Mouse (Mus musculus) midbrain, postnatal 0 days (tissue): Measurements from ENCODE around the gene Slc9a5. TPM values are rescaled to one million over a fixed set of nuclear protein-coding genes. Genes with fewer than 3 reads are reported as not detected.
A peak's percentile ranks its signal among the peaks of the same experiment; 100 is the strongest.

ENCODE experiments used
- ATAC-seq: fragments of 200-750 bp; cut with Nextera tagmentation; 2 replicates; pipeline ENCODE4 v1.8.0; 2017; ENCODE audit warnings: moderate number of reproducible peaks, mild to moderate bottlenecking, moderate TSS enrichment, moderate library complexity; ENCODE audit not compliant: low FRiP score
- DNase-seq: peaks from one replicate; pipeline ENCODE4 v3.0.0-alpha.2; 2015; ENCODE audit warnings: low spot score
- H3K27ac ChIP-seq: fragments of 300-500 bp; sonication (generic); 2 replicates; pipeline ENCODE4 v1.5.1; 2014; ENCODE audit warnings: low read depth, mild to moderate bottlenecking, low read length, mixed read lengths
- H3K27me3 ChIP-seq: fragments of 300-500 bp; sonication (generic); 2 replicates; pipeline ENCODE4 v1.6.1; 2014; ENCODE audit warnings: low read length, control low read depth, mixed read lengths; ENCODE audit not compliant: insufficient read depth
- H3K36me3 ChIP-seq: fragments of 300-500 bp; sonication (generic); 2 replicates; pipeline ENCODE4 v1.6.1; 2014; ENCODE audit warnings: low read length, control low read depth, mixed read lengths; ENCODE audit not compliant: insufficient read depth
- H3K4me1 ChIP-seq: fragments of 300-500 bp; sonication (generic); 2 replicates; pipeline ENCODE4 v1.6.1; 2014; ENCODE audit warnings: mild to moderate bottlenecking, control low read depth, antibody characterized with exemption, low read length, mixed read lengths; ENCODE audit not compliant: insufficient read depth
- H3K4me2 ChIP-seq: fragments of 300-500 bp; sonication (generic); 2 replicates; pipeline ENCODE4 v1.6.1; 2014; ENCODE audit warnings: low read depth, mild to moderate bottlenecking, low read length, mixed read lengths; ENCODE audit not compliant: poor library complexity, severe bottlenecking
- H3K4me3 ChIP-seq: fragments of 300-500 bp; sonication (generic); 2 replicates; pipeline ENCODE4 v1.5.1; 2014; ENCODE audit warnings: low read depth, mild to moderate bottlenecking, low read length, moderate library complexity
- H3K9ac ChIP-seq: fragments of 300-500 bp; sonication (generic); replicated peaks from 2 replicates; pipeline ENCODE4 v1.6.1; 2014; ENCODE audit warnings: mild to moderate bottlenecking, low read length, moderate library complexity, mixed read lengths; ENCODE audit not compliant: poor library complexity, severe bottlenecking
- H3K9me3 ChIP-seq: fragments of 300-500 bp; sonication (generic); 2 replicates; pipeline ENCODE4 v1.6.1; 2016; ENCODE audit warnings: low read length, control low read depth
- CTCF ChIP-seq: IDR thresholded peaks from 2 replicates; pipeline ENCODE4 v1.5.1; 2016; ENCODE audit warnings: antibody characterized with exemption, mild to moderate bottlenecking
- WGBS: fragments of 180-500 bp; shearing (Covaris S2); extraction: QIAGEN DNeasy Blood & Tissue Kit; methylation state at CpG from one replicate; pipeline ENCODE4 v1.1.7; 2014; 5-methylcytosine and 5-hydroxymethylcytosine counted together
- polyA plus RNA-seq: library from polyadenylated mRNA; unstranded; fragments of >200 nt; fragmentation: Nextera tagmentation; extraction: Ambion mirVana; gene quantifications from 2 replicates; pipeline ENCODE4 v1.2.1, GENCODE M21; 2015
- total RNA-seq: library from RNA; depleted of rRNA; stranded (reverse); fragments of >200 nt; gene quantifications from 2 replicates; pipeline ENCODE4 v1.2.3, GENCODE M21; 2014

Slc9a5 gene
- total and polyA plus RNA-seq, 2 experiments from 2014 or later = 14.4 to 28.4 TPM

DNA sequence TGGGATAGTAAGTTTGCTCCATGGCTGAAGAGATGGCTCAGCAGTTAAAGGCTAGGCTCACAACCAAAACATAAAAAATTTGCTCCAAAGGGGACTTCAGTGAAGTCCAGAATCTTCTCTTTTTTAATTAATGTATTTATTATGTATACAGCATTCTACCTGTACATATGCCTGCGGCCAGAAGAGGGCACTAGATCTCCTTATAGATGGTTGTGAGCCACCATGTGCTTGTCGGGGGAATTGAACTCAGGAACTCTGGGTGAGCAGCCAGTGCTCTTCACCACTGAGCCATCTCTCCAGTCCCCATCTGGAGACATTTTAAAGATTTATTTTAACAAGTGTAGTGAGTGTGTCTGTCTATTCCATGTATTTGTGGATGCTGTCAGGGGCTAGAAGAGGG, 18.5 kb downstream of the Slc9a5 start:
- Histone ChIP-seq H3K4me1 (no peaks in the 10 kb centered on the region), H3K9ac (no peak overlapping the region), H3K4me3 (no peak overlapping the region), H3K36me3 (peaks cover 37% of the 10 kb centered on the region), H3K9me3 (no peaks in the 10 kb centered on the region), H3K4me2 (no peak overlapping the region), H3K27ac (no peak overlapping the region), H3K27me3 (no peaks in the 10 kb centered on the region)
- ATAC-seq = no peak
- 75% methylated on average over 2 of the region's 2 CpGs for WGBS
- no peak for DNase-seq
- peak; percentile 70 for TF ChIP-seq CTCF

DNA sequence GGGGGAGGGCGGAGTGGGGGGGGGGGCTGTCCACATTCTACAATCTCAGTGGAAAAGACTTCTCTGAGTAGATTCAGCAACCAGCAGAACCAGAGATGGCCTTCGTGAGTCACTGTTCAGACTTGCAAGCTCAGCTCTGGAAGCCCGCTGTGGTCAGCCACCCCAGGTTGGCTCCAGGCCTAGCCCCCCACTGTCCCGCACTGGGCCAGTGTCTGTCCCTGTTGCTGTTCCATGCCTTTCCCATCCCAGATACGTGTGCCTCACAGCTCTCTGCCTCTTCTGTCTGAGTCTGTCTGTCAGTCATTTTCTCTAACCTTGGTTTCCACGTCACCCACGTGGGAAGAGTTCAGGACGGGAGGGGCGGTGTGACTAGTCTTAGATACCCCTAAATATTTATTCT, 23.8 kb downstream of the Slc9a5 start:
- Histone ChIP-seq H3K4me1 (0 out of 2 replicates have a peak, but pooled peaks cover 4% of the 10 kb centered on the region), H3K36me3 (peaks cover 14% of the 10 kb centered on the region), H3K9ac (no peak overlapping the region), H3K27ac (no peak overlapping the region), H3K4me3 (no peak overlapping the region), H3K4me2 (no peak overlapping the region), H3K27me3 (no peaks in the 10 kb centered on the region), H3K9me3 (no peaks in the 10 kb centered on the region; the same call in 1 of the 2 replicates)
- 78% methylated on average over 8 of the region's 9 CpGs for WGBS
- ATAC-seq (no peak), DNase-seq (no peak)
- TF ChIP-seq CTCF = no peak

DNA sequence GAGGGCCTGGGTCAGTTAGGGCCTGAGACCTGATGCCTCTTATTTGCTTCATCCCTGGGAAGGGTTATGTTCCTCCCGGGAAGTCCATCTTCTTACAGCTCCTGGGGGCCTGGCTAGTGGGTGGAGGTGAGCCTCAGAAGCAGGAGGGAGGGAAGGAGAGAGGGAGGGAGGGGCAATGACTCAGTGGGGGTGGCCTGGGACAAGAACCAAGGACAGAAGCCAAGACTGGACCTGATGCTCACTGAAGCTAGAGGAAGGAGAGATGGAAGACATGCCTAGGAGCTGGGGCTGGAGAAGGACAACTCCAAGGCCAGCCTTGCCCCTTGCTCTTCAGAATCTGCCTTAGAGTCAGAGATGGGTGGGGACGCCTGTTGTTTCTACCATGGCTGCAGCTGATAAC, 24.4 kb downstream of the Slc9a5 start, which contains the start of gene Plekhg4:
Gene Plekhg4 (plus strand): TSS at position 243 of the 400 bp plus-strand sequence.
- no peak for DNase-seq
- 56% methylated on average over 2 of the region's 2 CpGs for WGBS
- H3K9ac ChIP-seq = 0 out of 2 replicates have a peak within 1 kb of the TSS, but pooled peaks have one; percentile 8
- no peak within 1 kb of the TSS for H3K4me3 ChIP-seq
- TF ChIP-seq CTCF = no peak
- no peaks in the 10 kb centered on the region; the same call in 1 of the 2 replicates for H3K9me3 ChIP-seq
- ATAC-seq = no peak
- 0 out of 2 replicates have a peak, but pooled peaks cover 4% of the 10 kb centered on the region for H3K4me1 ChIP-seq
- no peaks in the 10 kb centered on the region for H3K27me3 ChIP-seq
- H3K27ac ChIP-seq = no peak within 1 kb of the TSS
- H3K4me2 ChIP-seq = no peak within 1 kb of the TSS
- peaks cover 13% of the 10 kb centered on the region for H3K36me3 ChIP-seq

DNA sequence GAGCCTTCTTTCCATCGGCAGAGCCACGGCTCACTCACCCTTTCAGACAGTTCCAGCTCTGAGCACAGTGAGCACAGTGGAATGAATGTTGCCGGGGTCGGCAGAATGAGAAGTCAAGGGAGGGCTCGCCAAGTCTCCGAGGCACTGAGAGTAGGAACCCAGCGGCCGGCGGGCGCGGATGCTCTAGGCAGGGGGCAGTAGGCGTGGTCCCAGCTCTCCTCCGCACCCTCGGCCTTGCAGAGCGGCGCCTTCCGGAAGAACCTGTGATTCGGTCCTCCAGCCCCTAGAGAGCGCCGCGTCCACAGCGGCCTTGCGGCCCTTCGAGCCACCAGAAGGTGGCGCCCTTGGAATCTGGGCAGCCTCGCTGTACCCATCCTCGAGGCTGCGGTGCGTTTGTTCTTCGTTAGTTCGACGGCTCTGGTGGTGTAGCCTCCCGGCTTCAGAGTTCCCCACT, 25.9 kb downstream of the Slc9a5 start:
- Histone ChIP-seq H3K36me3 (peaks cover 4% of the 10 kb centered on the region; the same call in 1 of the 2 replicates), H3K4me2 (peak overlapping the region; percentile 27), H3K4me1 (0 out of 2 replicates have a peak, but pooled peaks cover 4% of the 10 kb centered on the region), H3K9ac (peak overlapping the region; percentile 14; the same call in 1 of the 2 replicates), H3K9me3 (no peaks in the 10 kb centered on the region; the same call in 1 of the 2 replicates), H3K4me3 (peak overlapping the region; percentile 17; the same call in 1 of the 2 replicates), H3K27ac (no peak overlapping the region), H3K27me3 (no peaks in the 10 kb centered on the region)
- ATAC-seq (peak; percentile 55; the same call in 1 of the 2 replicates), DNase-seq (peak; percentile 43)
- 24% methylated on average over 33 of the region's 33 CpGs for WGBS
- TF ChIP-seq CTCF = peak; percentile 73

DNA sequence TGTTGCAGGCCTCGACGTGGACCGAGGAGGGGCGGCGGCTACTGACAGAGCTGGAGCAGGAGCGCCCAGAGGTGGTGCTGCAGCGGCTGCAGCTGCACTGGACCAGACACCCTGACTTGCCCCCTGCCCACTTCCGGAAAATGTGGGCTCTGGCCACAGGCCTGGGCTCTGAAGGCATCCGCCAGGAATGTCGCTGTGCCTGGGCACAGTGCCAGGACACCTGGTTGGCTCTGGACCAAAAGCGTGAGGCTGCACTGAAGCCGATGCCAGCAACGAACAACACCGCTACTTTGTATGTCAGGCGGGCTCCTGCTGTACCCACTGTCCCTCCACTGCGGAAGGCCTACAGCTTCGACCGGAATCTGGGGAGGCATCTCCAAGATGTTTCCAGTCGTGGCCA, 30.0 kb downstream of the Slc9a5 start:
- Histone ChIP-seq H3K9me3 (no peaks in the 10 kb centered on the region; the same call in 1 of the 2 replicates), H3K4me1 (0 out of 2 replicates have a peak, but pooled peaks cover 4% of the 10 kb centered on the region), H3K36me3 (no peaks in the 10 kb centered on the region), H3K9ac (no peak overlapping the region), H3K27me3 (no peaks in the 10 kb centered on the region), H3K4me2 (no peak overlapping the region), H3K27ac (no peak overlapping the region), H3K4me3 (no peak overlapping the region)
- 62% methylated on average over 19 of the region's 19 CpGs for WGBS
- DNase-seq (peak; percentile 49), ATAC-seq (no peak)
- TF ChIP-seq CTCF = no peak

DNA sequence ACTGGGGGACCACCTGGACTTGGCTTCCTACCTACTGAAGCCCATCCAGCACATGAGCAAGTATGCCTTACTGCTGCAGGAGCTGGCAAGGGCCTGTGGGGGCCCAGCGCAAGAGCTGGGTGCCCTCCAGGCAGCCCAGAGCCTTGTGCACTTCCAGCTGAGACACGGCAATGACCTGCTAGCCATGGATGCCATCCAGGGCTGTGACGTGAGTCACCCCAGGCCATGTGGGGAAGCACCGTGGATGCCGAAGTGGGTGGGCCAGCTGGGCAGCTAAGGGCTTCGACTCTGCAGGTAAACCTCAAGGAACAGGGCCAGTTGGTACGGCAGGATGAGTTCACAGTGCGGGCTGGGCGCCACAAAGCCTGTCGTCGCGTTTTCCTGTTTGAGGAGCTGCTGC, 31.7 kb downstream of the Slc9a5 start:
- Histone ChIP-seq H3K27ac (no peak overlapping the region), H3K4me2 (no peak overlapping the region), H3K27me3 (no peaks in the 10 kb centered on the region), H3K36me3 (no peaks in the 10 kb centered on the region), H3K4me1 (no peaks in the 10 kb centered on the region), H3K4me3 (no peak overlapping the region), H3K9ac (no peak overlapping the region), H3K9me3 (no peaks in the 10 kb centered on the region)
- ATAC-seq (no peak), DNase-seq (no peak)
- TF ChIP-seq CTCF = no peak
- 85% methylated on average over 12 of the region's 12 CpGs for WGBS
